Mouse (Mus musculus) thymus, adult 2 months (tissue): Measurements from ENCODE around the gene Ctsw. TPM values are rescaled to one million over a fixed set of nuclear protein-coding genes. Genes with fewer than 3 reads are reported as not detected.
A peak's percentile ranks its signal among the peaks of the same experiment; 100 is the strongest.

Experiments used
- DNase-seq: peaks from one replicate; pipeline ENCODE4 v3.0.0; 2021
- H3K27ac ChIP-seq: fragments of 200-500 bp; 2 replicates; pipeline ENCODE4 v1.5.1; 2012; ENCODE audit warnings: low read length, control low read depth; ENCODE audit not compliant: control insufficient read depth, insufficient read depth
- H3K27me3 ChIP-seq: fragments of 200-500 bp; 2 replicates; pipeline ENCODE4 v1.6.1; 2012; ENCODE audit warnings: mild to moderate bottlenecking, low read length, moderate library complexity, mixed read lengths; ENCODE audit not compliant: control insufficient read depth, insufficient read depth
- H3K36me3 ChIP-seq: fragments of 200-500 bp; 2 replicates; pipeline ENCODE4 v1.6.1; 2012; ENCODE audit warnings: mild to moderate bottlenecking, low read length, moderate library complexity; ENCODE audit not compliant: control insufficient read depth, insufficient read depth
- H3K4me1 ChIP-seq: fragments of 200-500 bp; replicated peaks from 2 replicates; pipeline ENCODE4 v1.6.1; 2012; ENCODE audit warnings: low read length; ENCODE audit not compliant: control insufficient read depth, insufficient read depth
- H3K4me3 ChIP-seq: fragments of 200-500 bp; 2 replicates; pipeline ENCODE4 v1.5.1; 2012; ENCODE audit warnings: mild to moderate bottlenecking, low read length, control low read depth, moderate library complexity; ENCODE audit not compliant: control insufficient read depth, insufficient read depth
- CTCF ChIP-seq: fragments of 200-500 bp; IDR thresholded peaks from 2 replicates; pipeline ENCODE4 v1.5.1; 2012; ENCODE audit warnings: mild to moderate bottlenecking, control low read depth, low read length, moderate library complexity, borderline replicate concordance; ENCODE audit not compliant: control insufficient read depth, poor library complexity, insufficient read depth; ENCODE audit errors: extremely low read depth
- POLR2A ChIP-seq: fragments of 200-500 bp; IDR thresholded peaks from 2 replicates; pipeline ENCODE4 v1.6.1; 2012; ENCODE audit warnings: mild to moderate bottlenecking, low read length, control low read depth, moderate library complexity; ENCODE audit not compliant: control insufficient read depth, poor library complexity, insufficient read depth; ENCODE audit errors: extremely low read depth
- WGBS: fragments of 180-500 bp; shearing (Covaris S2); methylation state at CpG from one replicate; pipeline ENCODE4 v1.1.7; 2018; 5-methylcytosine and 5-hydroxymethylcytosine counted together
- polyA plus RNA-seq: library from polyadenylated mRNA; depleted of rRNA; stranded (reverse); fragments of >200 nt; gene quantifications from 2 replicates; pipeline ENCODE4 v1.2.3, GENCODE M21; 2012

Gene Ctsw
- polyA plus RNA-seq, 1 experiment: 54.3 TPM

- H3K4me1 ChIP-seq: peaks cover 20% of the 10 kb centered on the region
- TF ChIP-seq CTCF (no peak), POLR2A (no peak; the same call in 1 of the 2 replicates)
- H3K27me3 ChIP-seq: peaks cover 14% of the 10 kb centered on the region
- 3% methylated on average over 36 of the region's 36 CpGs for WGBS
- peak overlapping the region; percentile 42; the same call in 1 of the 2 replicates for H3K4me3 ChIP-seq
- no peak overlapping the region for H3K27ac ChIP-seq
- DNase-seq: no peak
- no peaks in the 10 kb centered on the region for H3K36me3 ChIP-seq
Observed at GRCm38 (mm10) chr19:5448354-5449150, 19.8 kb downstream of the Ctsw start.

GRCm38 (mm10) chr19:5447515-5448353, 20.6 kb downstream of the Ctsw start, which contains the start of gene Fosl1:
Fosl1 (plus strand) TSS chr19:5447547.
- WGBS: under 1% methylated on average over 70 of the region's 70 CpGs
- no peak within 1 kb of the TSS for H3K27ac ChIP-seq
- H3K4me1 ChIP-seq: peaks cover 20% of the 10 kb centered on the region
- peak; percentile 85 for DNase-seq
- no peaks in the 10 kb centered on the region for H3K36me3 ChIP-seq
- TF ChIP-seq CTCF: no peak
- no peak for TF ChIP-seq POLR2A
- H3K4me3 ChIP-seq: peak within 1 kb of the TSS; percentile 42
- peaks cover 14% of the 10 kb centered on the region for H3K27me3 ChIP-seq

- no peak overlapping the region for H3K27ac ChIP-seq
- H3K27me3 ChIP-seq: peaks cover 14% of the 10 kb centered on the region
- no peaks in the 10 kb centered on the region for H3K36me3 ChIP-seq
- no peak overlapping the region for H3K4me3 ChIP-seq
- TF ChIP-seq POLR2A (no peak), CTCF (no peak)
- DNase-seq: no peak
- WGBS: 96% methylated on average over 5 of the region's 5 CpGs
- peaks cover 20% of the 10 kb centered on the region for H3K4me1 ChIP-seq
Observed at GRCm38 (mm10) chr19:5445747-5446146, 22.6 kb downstream of the Ctsw start.

GRCm38 (mm10) chr19:5444954-5445353, 23.4 kb downstream of the Ctsw start:
- no peak overlapping the region for H3K4me3 ChIP-seq
- no peak for DNase-seq
- 71% methylated on average over 7 of the region's 7 CpGs for WGBS
- TF ChIP-seq CTCF: no peak
- TF ChIP-seq POLR2A: no peak
- H3K4me1 ChIP-seq: peaks cover 20% of the 10 kb centered on the region
- H3K27ac ChIP-seq: no peak overlapping the region
- H3K36me3 ChIP-seq: no peaks in the 10 kb centered on the region
- H3K27me3 ChIP-seq: peaks cover 14% of the 10 kb centered on the region

- H3K27me3 ChIP-seq: peaks cover 14% of the 10 kb centered on the region
- no peak for TF ChIP-seq CTCF
- TF ChIP-seq POLR2A: no peak
- H3K36me3 ChIP-seq: no peaks in the 10 kb centered on the region
- peaks cover 20% of the 10 kb centered on the region for H3K4me1 ChIP-seq
- H3K4me3 ChIP-seq: no peak overlapping the region
- DNase-seq: no peak
- 74% methylated on average over 9 of the region's 9 CpGs for WGBS
- no peak overlapping the region for H3K27ac ChIP-seq
Observed at GRCm38 (mm10) chr19:5444371-5444908, 23.9 kb downstream of the Ctsw start.

- no peak for DNase-seq
- no peaks in the 10 kb centered on the region for H3K27me3 ChIP-seq
- TF ChIP-seq POLR2A (no peak), CTCF (no peak)
- peak overlapping the region; percentile 40 for H3K27ac ChIP-seq
- no peaks in the 10 kb centered on the region for H3K36me3 ChIP-seq
- WGBS: 63% methylated on average over 7 of the region's 7 CpGs
- H3K4me3 ChIP-seq: no peak overlapping the region
- peaks cover 35% of the 10 kb centered on the region for H3K4me1 ChIP-seq
Observed at GRCm38 (mm10) chr19:5433951-5434350, 34.4 kb downstream of the Ctsw start.
